Mouse (Mus musculus): ENCODE results near the gene Map1lc3b. TPM values are rescaled to one million over a fixed set of nuclear protein-coding genes. Genes with fewer than 3 reads are reported as not detected.

Map1lc3b gene
- total RNA-seq, 2 experiments from 2014 or later = 133 to 158 TPM

Other genes with a start within 250 kb of the Map1lc3b start
- not detected for gene 1700018B08Rik, start 46.0 kb upstream of the Map1lc3b start, total RNA-seq (2021)
- gene Fbxo31, start 11.6 kb upstream of the Map1lc3b start, total RNA-seq (2021) = 100 to 1,000 TPM; 100 to 124 TPM
- gene Zcchc14, start 62.5 kb downstream of the Map1lc3b start, total RNA-seq (2021) = 10 to 100 TPM; 14.2 to 17.2 TPM
- not detected for gene Jph3, start 139.3 kb downstream of the Map1lc3b start, total RNA-seq (2021)
- 1 to 10 TPM; 9.0 TPM for gene Klhdc4, start 239.2 kb downstream of the Map1lc3b start, total RNA-seq (2021)